Mouse (Mus musculus) lung, adult 2 months (tissue): ENCODE results near the gene Rgsl1.

Experiments used
- CTCF ChIP-seq: fragments of 200-500 bp; IDR thresholded peaks from 2 replicates; pipeline ENCODE4 v1.5.1; 2011; ENCODE audit warnings: mild to moderate bottlenecking, low read length, control low read depth; ENCODE audit not compliant: insufficient read depth
- POLR2A ChIP-seq: fragments of 200-500 bp; IDR thresholded peaks from 2 replicates; pipeline ENCODE4 v1.6.1; 2011; ENCODE audit warnings: low read depth, mild to moderate bottlenecking, control low read depth, low read length, borderline replicate concordance; ENCODE audit errors: extremely low read depth

GRCm38 (mm10) chr1:153785608-153786007 lies 58.3 kb downstream of the Rgsl1 start:
- no peak for TF ChIP-seq CTCF
- no peak for TF ChIP-seq POLR2A
